Mouse (Mus musculus) cortical plate, adult 2 months (tissue): Measurements from ENCODE around the gene Hoxa9.

Experiments used
- CTCF ChIP-seq: fragments of 200-500 bp; IDR thresholded peaks from 2 replicates; pipeline ENCODE4 v1.5.1; 2011; ENCODE audit warnings: mild to moderate bottlenecking, control low read depth, low read length; ENCODE audit not compliant: insufficient read depth; ENCODE audit errors: extremely low read depth
- POLR2A ChIP-seq: fragments of 200-500 bp; IDR thresholded peaks from 2 replicates; pipeline ENCODE4 v1.6.1; 2011; ENCODE audit warnings: mild to moderate bottlenecking, low read length, control low read depth; ENCODE audit not compliant: insufficient read depth; ENCODE audit errors: extremely low read depth

GRCm38 (mm10) chr6:52186500-52186899 lies 44.4 kb downstream of the Hoxa9 start:
- no peak for TF ChIP-seq CTCF
- no peak for TF ChIP-seq POLR2A
